Mouse (Mus musculus) ES-E14 (cell line): ENCODE measurements around the gene Atp8a1.

ENCODE experiments used
- CHD2 ChIP-seq: IDR thresholded peaks from 2 replicates; pipeline ENCODE4 v1.6.1; 2014; ENCODE audit warnings: mild to moderate bottlenecking, low read depth, low read length, inconsistent platforms
- HCFC1 ChIP-seq: IDR thresholded peaks from 2 replicates; pipeline ENCODE4 v1.6.1; 2012; ENCODE audit warnings: low read length, inconsistent platforms, borderline replicate concordance; ENCODE audit not compliant: insufficient read depth
- MAFK ChIP-seq: IDR thresholded peaks from 2 replicates; pipeline ENCODE4 v1.6.1; 2014; ENCODE audit warnings: mild to moderate bottlenecking, low read depth, low read length, inconsistent platforms; ENCODE audit not compliant: insufficient read depth
- ZC3H11A ChIP-seq: IDR thresholded peaks from 2 replicates; pipeline ENCODE4 v1.6.1; 2012; ENCODE audit warnings: low read depth, mild to moderate bottlenecking, inconsistent platforms, low read length, borderline replicate concordance
- ZNF384 ChIP-seq: IDR thresholded peaks from 2 replicates; pipeline ENCODE4 v1.6.1; 2012; ENCODE audit warnings: low read depth, low read length, inconsistent platforms

DNA sequence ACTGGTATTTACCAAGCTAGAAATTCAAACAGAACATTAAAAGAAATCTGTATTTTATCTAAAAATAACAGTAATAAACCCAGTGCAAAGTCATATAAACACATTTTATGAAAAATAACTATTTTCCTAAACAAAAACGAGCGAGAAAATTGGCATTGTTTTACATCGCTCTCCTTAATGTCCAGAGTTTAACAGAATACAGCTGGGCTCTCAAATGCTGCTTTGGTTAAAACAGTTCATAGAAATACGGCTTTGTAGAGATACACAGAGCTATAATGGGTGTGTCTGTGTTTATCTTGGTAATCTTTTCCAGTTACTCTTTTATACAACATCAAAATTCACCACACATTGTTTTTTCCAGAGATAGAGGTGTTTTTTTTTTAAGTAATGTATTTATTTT is 194.8 kb downstream of the Atp8a1 start:
- no peak for TF ChIP-seq CHD2
- no peak for TF ChIP-seq HCFC1
- TF ChIP-seq ZNF384, result no peak
- TF ChIP-seq ZC3H11A, result no peak
- no peak for TF ChIP-seq MAFK
